Mouse (Mus musculus): ENCODE results near the gene Plekhj1.
"Not testable (repeated sequence)": the region's sequence is repeated elsewhere in the genome, so short reads cannot be mapped to it uniquely, and the experiment has no call there.

Plekhj1 gene

DNA sequence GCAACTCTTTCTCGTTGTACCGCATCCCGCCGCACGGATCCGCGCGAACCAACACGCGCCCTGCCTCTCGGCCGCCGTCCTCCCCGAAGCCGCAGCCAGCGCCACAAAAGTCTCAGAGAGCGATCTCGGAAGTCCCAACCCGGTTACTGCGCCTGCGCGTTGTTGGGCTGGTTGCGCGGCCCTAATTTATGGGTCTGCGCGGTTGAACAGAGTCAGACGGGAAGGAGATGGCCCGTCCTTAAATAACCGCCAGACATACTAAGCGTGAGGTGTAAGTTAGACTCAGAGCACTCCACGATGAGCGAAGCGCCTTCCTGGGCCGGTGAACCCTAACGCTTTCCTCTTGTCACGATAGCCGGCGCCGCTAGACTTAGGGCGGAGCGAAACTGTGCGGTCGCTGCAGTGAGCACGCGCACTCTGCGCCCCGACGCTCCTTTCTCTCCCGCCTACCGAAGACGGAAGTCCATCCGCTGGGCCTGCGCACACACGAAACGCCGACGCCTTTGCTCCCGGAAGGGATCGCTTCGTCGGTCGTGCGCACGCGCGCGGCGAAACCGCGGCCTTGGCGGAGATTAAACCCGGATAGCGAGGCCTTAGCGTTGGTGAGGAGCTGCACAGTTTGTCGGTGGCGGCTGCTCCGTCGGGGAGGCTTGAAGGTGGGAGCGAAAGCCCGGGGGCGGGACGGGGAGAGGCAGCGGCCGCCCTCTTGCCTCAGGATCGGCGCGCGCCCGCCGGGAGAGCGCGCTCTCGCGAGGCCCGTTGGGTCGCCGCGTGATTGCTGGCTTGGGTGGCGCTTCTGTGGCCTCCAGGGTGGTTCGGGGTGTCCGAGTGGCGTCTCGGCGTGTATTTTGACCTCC lies at the start of gene Plekhj1, which contains the start of gene Sf3a2:
Gene Plekhj1, minus strand, starts transcription at position 477 of the 857 bp plus-strand sequence.
Gene Sf3a2, plus strand, starts transcription at position 49 of the 857 bp plus-strand sequence.
- peak; percentile 92 for DNase-seq (ENCODE audit: extremely low spot score)

DNA sequence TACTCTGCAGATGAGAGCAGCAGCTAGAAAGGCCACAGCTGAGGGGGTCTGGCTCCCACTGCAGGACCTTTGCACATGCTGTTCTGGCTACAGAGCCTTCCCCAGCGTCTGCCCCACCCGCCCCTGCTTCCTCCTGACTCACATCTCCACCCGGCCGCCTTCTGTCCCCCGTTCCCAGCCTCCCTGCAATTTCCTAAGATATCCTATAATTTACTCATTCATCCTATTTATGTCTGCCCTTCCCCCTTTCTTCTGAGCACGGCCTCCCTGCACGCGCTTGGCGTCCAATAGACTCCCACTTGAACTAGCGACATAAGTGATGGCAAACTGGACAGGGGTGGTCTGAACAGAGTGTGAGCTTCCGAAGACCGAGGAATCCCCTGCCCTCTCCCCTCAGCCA lies 47.3 kb upstream of the Plekhj1 start:
- DNase-seq (ENCODE audit: extremely low spot score): no peak

DNA sequence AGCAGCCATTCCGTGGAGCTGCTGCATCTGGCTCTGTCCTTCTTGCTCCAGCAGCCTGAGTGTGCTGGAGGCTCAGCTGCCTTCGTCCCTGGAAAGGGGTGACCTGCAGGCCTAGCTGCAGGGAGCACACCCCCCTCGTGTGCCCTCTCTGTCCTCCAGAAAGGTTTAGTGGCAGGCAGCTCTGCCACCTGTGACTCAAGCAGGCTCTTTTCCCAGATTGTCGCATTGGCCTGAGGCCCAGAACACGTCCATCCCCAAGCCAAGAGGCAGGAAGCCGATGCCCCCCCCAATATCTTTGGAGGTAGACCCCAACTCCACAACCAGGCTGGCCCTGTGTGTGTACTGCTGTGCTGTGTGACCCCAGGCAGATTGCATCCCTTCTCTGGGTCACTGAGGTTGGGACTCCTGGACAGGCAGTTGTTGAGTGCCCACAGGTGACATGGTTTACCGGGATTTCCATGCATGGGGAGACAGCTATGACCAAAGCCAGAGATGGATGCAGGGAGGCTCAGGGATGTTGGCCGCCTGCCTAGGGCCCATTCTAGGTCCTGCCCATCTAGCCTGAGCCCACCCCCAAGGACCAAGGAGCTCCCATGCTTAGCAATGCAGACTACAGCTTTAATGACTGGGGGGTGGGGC lies 46.7 kb upstream of the Plekhj1 start:
- DNase-seq (ENCODE audit: extremely low spot score): no peak

DNA sequence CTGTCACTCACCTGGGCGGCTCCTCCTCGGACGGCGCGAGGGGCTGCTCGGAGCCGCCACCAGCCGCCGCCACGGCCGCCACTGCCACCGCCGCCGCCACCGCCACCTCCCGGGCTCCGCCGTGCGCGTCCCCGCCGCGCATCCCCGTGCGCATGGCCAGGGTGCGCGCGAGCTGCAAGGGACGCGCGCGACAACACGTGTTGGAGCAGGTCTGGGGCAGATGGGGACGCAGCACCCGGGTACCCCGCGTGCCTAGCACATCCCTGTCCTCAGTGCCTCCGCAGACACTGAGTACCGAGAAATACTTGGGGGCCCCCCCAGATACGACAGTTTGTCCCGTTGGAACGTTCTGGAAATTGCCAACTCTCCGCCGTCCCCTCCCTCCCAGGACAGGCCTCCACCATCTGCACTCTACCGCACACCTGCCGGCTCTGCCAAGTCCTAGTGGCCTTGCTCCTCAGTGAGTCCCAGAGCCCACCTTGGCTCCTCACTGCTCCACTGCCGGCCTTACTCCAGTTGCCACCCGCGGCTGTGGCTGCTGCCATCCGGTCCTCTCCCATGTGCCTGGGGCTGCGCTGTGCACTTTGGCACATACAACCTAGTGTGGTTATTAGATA lies 45.6 kb upstream of the Plekhj1 start, which contains the start of gene Lingo3:
Gene Lingo3, minus strand, starts transcription at position 109 of the 617 bp plus-strand sequence.
- no peak for DNase-seq (ENCODE audit: extremely low spot score)

DNA sequence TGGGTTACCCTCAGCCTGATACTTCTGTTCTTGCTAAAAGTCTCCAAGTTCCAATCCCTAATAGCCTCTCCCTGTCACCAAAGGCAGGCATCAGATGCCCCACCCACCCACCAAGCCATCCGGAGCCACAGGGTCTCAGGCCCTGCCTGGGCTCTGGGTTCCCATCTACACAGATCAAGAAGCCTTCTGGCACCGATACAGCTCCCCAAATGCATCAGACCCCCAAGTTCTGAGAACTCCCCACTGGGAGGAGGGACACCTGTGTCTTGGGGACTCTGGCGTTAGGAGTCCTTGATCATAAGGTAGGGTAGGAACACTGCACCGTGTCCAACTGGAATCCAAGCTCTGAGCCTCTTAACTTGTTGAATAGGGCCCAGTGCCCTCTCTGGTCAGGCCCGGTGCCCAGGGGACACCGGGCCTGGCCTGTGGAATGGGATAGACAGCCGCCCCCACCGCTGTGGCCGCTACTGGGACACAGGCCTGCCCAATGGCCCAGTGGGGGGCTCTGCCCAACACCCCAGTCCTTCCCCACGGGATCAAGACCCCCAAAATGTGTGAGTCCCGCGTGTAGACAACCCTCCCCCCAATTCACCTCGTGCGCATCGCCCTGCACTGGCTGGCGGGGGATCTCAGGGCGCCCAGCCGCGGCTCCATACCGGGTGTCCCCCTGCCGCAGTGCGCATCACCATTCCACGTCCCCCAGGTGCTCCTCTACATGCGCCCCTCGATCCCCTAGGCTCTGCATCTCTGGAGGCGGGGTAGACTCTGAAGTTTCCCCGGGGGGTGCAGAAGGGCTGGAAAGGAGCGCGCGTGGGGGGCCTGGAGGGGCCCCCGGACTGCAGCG lies 44.9 kb upstream of the Plekhj1 start:
- no peak for DNase-seq (ENCODE audit: extremely low spot score)

DNA sequence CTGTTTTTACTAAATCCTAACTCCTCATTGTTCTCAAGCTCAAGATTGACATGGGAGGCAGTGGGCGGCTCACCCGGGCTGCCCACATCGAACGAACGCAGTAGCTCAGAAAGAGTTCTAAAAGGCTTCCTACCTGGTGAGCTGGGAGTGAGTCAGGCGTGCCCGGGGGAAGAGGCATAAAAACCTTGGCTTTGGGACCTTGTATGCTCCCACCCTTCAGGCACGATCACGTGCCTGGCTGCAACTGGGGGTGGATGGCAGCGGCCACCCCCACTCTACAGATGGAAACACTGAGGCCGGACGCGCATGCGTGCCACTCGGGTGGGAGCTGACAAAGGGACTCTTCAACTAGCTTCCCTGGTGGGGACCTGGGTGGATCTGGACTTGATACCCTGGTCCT lies 43.9 kb upstream of the Plekhj1 start:
- no peak for DNase-seq (ENCODE audit: extremely low spot score)

DNA sequence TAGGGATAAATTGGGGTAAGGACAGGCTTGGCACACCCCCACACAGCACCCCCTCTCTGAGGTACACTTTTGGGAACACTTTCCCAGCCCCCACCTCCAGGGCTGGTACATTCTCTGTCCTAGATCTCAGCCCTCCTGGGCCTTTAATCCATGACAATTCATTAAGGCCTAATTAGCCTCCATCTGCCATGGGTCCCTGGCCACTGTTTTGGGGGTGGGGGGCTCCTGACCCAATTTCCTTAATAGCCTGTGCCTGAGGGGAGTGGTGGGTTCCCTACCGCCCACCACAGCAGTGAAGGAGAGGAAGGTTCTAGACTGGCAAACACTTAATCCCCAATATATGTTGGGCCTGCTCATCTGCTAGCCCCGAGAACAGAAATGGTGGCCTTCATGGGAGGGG lies 43.3 kb upstream of the Plekhj1 start:
- DNase-seq (ENCODE audit: extremely low spot score): no peak

DNA sequence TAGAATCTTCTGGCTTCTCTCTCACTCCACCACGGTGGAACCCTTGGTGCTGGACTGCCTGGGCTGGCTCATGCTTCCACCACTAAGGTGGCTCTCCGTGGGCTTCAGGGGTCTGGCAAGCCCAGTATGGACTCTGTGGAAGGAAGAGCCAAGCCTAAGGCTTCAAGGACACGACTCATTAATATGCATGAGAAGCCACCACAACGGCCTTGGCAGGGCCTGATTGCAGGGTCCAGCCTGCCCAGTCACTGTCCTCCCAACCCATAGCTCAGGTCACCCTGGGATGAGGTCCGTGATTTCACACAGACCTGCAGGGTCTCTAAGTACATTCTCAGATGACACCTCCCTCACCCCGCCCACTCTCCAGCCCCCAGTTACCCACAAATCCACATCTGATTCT lies 41.4 kb upstream of the Plekhj1 start:
- no peak for DNase-seq (ENCODE audit: extremely low spot score)

DNA sequence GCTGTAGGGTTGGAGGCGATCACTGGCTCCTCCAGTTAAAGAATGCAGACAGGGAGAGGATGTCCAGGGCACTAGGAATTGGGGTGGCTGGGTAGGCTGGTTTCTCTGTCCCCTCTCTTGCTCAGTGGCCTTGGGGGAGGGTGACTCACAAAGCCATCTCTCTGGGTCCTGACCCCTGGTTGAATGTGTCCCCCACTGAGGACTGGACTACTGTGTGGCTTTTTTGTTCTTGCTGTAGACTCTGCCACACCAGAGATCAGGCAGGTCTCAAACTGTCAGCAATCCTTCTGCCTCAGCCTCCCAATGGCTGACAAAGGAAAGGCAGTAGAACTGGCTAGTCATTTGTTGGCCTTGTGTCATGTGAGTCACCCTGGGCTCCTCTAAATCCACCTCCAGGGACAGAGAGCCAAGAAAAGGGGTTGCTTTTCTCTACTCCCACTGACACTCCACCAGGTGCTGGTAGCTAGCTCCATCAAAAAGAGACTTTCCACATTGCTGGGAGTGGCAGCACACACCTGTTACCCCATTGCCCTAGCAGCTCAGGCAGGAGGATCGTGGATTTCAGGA lies 40.0 kb upstream of the Plekhj1 start:
- no peak for DNase-seq (ENCODE audit: extremely low spot score)

DNA sequence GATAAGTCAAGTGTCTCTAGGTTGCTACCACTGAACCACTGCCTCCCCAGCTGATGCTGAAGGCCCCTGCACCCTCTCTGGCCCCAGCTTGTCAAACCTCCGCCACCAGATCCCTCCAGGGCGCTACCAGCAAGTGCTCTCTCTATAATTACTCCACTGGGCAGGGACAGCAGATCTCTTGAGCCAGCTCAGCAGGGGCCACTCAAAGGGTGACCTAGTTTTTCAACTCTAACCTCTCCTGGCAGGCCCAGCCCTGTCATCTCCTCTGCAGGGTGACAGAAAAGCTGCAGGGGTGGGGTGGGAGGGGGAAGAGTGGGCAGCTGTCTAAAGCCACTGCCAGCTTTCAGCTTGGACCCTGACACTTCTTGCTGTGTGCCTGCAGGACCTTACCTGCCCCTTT lies 39.4 kb upstream of the Plekhj1 start:
- DNase-seq (ENCODE audit: extremely low spot score): no peak

DNA sequence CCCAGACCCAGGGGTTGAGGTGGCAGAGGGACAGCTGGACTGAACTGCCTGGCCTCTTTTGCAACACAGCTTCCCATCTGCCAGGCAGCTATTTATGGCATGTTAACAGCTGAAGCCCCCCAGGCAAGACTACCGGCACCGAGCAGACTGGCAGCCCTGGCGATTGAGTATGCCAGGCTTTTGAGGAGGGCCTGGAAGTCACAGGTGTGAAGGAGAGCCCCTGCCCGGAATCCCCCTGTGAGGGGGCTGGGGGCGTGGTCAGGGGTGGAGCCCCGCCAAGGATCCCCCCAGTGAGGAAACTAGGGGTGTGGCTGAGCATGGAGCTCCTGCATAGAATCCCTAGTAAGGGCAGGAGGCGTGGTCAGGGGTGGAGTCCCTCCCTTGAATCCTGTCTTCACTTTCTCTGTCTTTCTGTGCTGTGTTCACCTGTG lies 38.5 kb upstream of the Plekhj1 start:
- no peak for DNase-seq (ENCODE audit: extremely low spot score)

DNA sequence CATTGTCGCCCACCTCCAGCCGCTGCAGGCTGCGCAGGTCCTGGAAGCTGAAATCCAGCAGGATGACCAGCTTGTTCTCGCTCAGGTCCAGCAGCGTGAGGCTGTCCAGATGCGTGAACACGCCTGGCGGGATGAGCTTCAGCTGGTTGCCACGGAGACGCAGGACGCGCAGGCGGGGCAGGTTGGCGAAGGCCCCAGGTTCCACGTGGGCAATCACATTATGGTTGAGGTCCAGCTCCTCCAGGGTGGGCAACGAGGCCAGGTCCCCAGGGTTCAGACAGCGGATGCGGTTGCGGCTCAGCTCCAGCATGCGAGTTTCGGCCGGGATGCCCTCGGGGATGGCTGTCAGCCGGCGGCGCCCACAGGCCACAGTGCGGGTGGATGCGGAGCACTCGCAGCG lies 37.2 kb upstream of the Plekhj1 start:
- no peak for DNase-seq (ENCODE audit: extremely low spot score)

DNA sequence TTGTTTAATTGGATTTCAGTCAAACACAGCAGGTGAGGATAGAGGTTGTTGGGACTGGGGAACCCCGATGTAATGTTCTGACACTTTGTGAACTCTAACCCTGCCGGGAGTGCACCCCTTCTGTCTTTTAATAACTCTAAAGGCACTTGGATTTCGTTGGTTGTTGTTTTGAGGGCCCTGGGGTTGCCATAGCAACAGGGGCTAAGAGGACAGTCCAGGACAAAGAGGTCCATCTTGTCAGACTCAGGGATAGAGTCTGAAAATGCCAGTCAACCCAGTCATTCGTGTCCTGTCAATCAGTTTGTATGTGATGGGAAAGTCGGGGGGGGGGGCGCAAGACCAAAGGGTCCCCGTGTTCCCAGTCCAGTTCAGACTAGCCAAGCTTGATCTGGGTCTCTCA lies 34.4 kb upstream of the Plekhj1 start:
- DNase-seq (ENCODE audit: extremely low spot score): no peak

DNA sequence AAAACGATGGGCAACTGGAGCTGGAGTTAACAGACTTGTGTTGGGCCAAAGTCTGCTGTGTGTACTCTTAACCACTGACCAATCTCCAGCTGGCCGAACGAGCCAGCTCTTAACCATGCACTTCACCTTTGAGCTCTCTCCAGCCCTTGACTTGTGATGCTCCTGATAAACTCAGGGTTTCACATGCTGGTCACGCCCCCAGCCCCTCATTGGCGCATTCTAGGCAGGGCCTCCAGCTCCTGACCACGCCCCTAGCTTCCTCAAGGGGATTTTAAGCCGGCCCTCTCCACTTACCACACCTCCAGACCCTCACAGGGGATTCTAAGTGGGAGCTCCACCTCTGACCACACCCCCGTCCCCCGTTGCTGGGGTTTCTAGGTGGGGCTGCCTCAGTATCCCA lies 32.7 kb upstream of the Plekhj1 start:
- DNase-seq (ENCODE audit: extremely low spot score): peak; percentile 79

DNA sequence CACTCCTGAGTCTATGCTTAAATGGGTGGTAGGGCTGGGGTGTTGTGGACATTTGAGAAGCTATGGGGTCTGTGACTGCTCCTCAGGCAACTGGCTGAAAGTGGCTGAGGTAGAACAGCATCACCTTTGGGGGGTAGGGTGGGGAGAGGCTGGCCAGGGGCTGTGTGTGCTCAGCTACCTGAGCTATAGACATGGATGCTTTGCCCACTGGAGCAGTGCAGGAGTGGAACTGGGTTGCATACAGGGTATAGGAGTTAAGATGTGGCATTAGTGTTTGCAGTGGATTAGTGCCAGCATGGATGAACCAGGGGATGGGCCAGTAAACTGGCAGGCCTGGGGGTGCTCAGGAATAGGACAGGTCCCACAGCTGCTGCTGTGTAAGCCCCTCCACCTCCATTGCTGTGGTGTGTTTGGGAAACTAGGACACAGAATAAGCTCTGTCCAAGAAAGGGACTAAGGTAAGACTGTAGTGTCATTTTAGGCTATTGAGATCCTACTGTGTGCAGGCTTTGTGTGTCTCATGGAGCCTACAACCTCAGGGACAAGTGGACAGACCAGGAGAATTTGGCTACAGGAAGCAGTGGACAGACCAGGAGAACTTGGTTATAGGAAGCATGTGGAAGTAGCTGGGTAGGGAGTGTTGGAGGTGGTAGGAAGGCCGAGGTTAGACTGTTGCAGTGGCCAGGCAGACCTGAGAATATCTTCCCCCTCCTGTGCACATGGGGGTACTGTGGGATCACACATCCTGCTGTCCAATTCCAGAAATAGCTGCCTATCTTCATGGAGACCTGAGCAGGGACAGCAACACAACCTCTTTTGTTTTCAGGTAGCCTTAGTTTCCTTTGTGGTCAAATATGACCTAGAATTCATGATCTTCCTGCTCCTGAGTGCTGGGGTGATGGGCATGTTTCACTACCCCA lies 31.2 kb upstream of the Plekhj1 start:
- DNase-seq (ENCODE audit: extremely low spot score): no peak

DNA sequence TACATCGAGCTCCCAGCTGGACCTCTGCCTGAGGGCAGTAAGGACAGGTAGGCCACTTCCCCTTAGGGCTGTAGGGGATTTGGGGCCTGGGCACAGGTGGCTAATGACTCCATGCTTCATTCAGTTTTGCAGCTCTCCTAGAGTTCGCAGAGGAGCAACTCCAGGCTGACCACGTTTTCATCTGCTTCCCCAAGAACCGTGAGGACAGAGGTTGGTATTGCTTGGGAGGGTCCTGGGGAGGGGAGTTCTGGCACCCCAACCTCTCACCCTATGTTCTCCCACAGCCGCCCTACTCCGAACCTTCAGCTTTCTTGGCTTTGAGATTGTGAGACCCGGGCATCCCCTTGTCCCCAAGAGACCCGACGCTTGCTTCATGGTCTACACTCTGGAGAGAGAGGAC lies 30.2 kb upstream of the Plekhj1 start:
- not testable (repeated sequence) for DNase-seq (ENCODE audit: extremely low spot score)

DNA sequence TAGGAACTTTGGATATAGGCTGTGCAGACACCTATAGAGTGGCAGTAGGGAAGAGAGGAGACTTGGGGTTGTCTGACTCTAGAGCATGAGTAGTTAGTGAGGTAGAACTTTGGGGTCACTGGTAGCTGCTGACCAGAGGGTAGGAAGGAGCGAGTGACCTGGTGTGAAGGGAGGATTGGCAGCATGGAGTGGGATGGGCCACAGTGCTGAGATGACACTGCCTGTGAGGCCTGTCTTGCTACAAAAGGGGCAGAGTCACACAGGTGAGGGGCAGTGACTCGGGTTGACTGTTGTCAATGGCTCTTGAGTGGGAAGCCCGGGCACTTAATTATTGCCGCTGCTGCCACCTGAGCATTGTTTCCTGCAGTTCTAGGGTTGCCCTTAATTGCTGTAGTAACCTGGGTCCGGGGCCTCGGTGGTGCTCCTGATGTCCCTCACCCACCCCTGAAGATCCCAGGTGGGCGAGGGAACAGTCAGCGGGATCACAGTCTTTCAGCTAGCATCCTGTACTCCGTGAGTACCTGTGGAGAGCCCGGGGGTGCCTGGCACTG lies 29.5 kb upstream of the Plekhj1 start:
- no peak for DNase-seq (ENCODE audit: extremely low spot score)

DNA sequence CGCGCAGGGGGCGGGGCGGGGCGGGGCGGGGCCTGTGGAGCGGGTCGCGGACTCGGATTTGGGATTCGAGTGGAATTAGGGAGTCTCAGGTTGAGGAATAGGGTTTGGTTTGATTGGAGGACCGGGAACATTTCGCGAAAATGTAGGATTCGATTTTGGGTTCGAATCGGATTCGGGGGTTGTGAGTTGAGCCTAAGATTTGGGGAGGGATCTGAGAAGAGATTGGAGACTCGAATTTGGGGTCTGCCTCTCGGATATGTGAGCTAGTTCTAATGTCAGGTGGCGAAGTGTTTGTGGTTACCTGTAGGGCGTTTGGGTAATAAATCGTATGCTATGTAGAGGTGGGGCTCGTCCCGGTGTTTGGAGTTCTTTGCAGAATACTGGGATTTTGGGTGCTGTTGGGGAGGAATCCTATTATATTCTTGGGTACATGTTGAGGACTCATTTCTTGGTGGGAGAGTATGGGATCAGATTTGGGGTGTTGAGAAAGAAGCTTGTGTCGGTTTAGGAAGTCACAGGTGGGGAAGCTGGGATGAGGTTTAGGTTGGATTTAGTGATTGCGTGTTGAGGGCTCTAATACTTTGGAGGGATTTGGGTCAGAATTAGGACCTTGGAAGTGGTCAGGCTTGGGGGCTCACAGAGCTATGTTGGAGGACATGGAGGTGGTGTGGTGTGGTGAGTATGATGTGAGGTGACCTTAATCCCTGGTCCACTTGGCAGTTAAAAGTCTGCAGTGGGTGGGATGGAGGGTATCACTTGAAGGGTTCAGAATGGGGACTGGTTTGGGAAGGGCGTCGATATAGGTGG lies 28.8 kb upstream of the Plekhj1 start:
- no peak for DNase-seq (ENCODE audit: extremely low spot score)

Data from embryo, embryonic 9.5 days (tissue).